ENCODE assay signal across 9 mouse cellular contexts in the genomic region with DNA sequence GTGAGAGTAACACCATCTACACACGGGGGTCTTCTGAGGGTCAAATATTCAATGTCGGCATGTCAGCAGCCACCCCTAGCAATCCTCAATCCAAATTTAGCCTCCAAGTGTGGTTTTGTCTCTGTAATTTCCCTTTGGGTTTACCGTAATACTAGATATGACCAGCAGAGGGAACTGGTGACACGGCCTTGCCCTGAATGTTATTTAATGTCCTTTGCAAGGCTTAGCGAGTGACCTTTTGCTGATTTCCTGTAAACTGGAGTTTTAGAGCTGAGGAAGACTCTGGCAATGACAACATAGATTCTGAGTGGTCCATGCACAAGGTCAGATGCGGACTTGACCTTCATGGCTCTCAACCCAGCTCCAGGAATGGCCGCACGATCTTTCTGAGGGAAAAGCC. TPM values are rescaled to one million over a fixed set of nuclear protein-coding genes. Genes with fewer than 3 reads are reported as not detected.
DNase-seq lines count a peak whose midpoint lies in the region; ATAC-seq and TF ChIP-seq lines count a peak whose summit lies in the region.
"Had no signal": no experiment of that assay in that cellular context is flagged by ENCODE, and none has a peak within 500 bp of the region (broad histone marks: within the 10 kb centered on the region; RNA-seq: fewer than 3 reads in every experiment).

No protein-coding gene starts in this region.

- no peaks in the 10 kb centered on the region for H3K27me3 ChIP-seq in hindbrain, embryonic 14.5 days (ENCODE audit: control insufficient read depth, insufficient read depth, low read length)
- no peaks in the 10 kb centered on the region for H3K27me3 ChIP-seq in hindbrain, embryonic 12.5 days
- no peaks in the 10 kb centered on the region for H3K27me3 ChIP-seq in forebrain, embryonic 14.5 days (replicated peaks; ENCODE audit: control insufficient read depth, insufficient read depth, low read length)
- no peaks in the 10 kb centered on the region for H3K27me3 ChIP-seq in myocyte (ENCODE audit: control insufficient read depth, insufficient read depth, insufficient read length)
- H3K27me3 ChIP-seq: midbrain, embryonic 12.5 days had no signal

- H3K9ac ChIP-seq in hindbrain, embryonic 14.5 days, result no peak overlapping the region
- no peak overlapping the region for H3K9ac ChIP-seq in hindbrain, embryonic 12.5 days
- no peak overlapping the region for H3K9ac ChIP-seq in forebrain, embryonic 14.5 days (ENCODE audit: low read length)
- H3K9ac ChIP-seq: midbrain, embryonic 12.5 days had no signal

- H3K4me2 ChIP-seq in hindbrain, embryonic 14.5 days (replicated peaks), result no peak overlapping the region
- no peak overlapping the region for H3K4me2 ChIP-seq in hindbrain, embryonic 12.5 days (replicated peaks)
- H3K4me2 ChIP-seq in forebrain, embryonic 14.5 days (ENCODE audit: low read length), result no peak overlapping the region
- H3K4me2 ChIP-seq in myocyte (ENCODE audit: low read depth), result peak overlapping the region; percentile 38
- H3K4me2 ChIP-seq: midbrain, embryonic 12.5 days had no signal

- H3K9me3 ChIP-seq in hindbrain, embryonic 14.5 days (ENCODE audit: control insufficient read depth, low read length), result no peaks in the 10 kb centered on the region
- no peaks in the 10 kb centered on the region for H3K9me3 ChIP-seq in hindbrain, embryonic 12.5 days (replicated peaks)
- H3K9me3 ChIP-seq in forebrain, embryonic 14.5 days (replicated peaks; ENCODE audit: control insufficient read depth, low read length), result no peaks in the 10 kb centered on the region
- H3K9me3 ChIP-seq: midbrain, embryonic 12.5 days had no signal

- no peak overlapping the region for H3K27ac ChIP-seq in hindbrain, embryonic 14.5 days
- H3K27ac ChIP-seq in hindbrain, embryonic 12.5 days, result no peak overlapping the region
- no peak overlapping the region for H3K27ac ChIP-seq in forebrain, embryonic 14.5 days (ENCODE audit: low read depth, low read length)
- H3K27ac ChIP-seq: midbrain, embryonic 12.5 days had no signal

- H3ac ChIP-seq in myocyte (ENCODE audit: control insufficient read depth, insufficient read length), result no peak overlapping the region

- no peak overlapping the region for H3K4me3 ChIP-seq in hindbrain, embryonic 14.5 days (replicated peaks; ENCODE audit: low read length)
- H3K4me3 ChIP-seq in hindbrain, embryonic 12.5 days, result no peak overlapping the region
- no peak overlapping the region for H3K4me3 ChIP-seq in forebrain, embryonic 14.5 days (ENCODE audit: low read depth, low read length)
- H3K4me3 ChIP-seq in myocyte, result no peak overlapping the region
- H3K4me3 ChIP-seq: midbrain, embryonic 12.5 days had no signal

- no peaks in the 10 kb centered on the region for H3K79me2 ChIP-seq in myocyte (ENCODE audit: control insufficient read depth, insufficient read depth)

- H3K36me3 ChIP-seq in hindbrain, embryonic 14.5 days (replicated peaks; ENCODE audit: control insufficient read depth, insufficient read depth), result no peaks in the 10 kb centered on the region
- H3K36me3 ChIP-seq in hindbrain, embryonic 12.5 days, result no peaks in the 10 kb centered on the region
- H3K36me3 ChIP-seq in forebrain, embryonic 14.5 days (ENCODE audit: control insufficient read depth, insufficient read depth, low read length), result no peaks in the 10 kb centered on the region
- no peaks in the 10 kb centered on the region for H3K36me3 ChIP-seq in myocyte (ENCODE audit: control insufficient read depth, insufficient read depth)
- H3K36me3 ChIP-seq: midbrain, embryonic 12.5 days had no signal

- TF ChIP-seq POLR2A in myocyte (IDR thresholded peaks at IDR 0.05; ENCODE audit: insufficient read length, low read depth), result no peak

- ATAC-seq in hindbrain, embryonic 14.5 days (ENCODE audit: low FRiP score), result no peak
- no peak for ATAC-seq in hindbrain, embryonic 12.5 days (ENCODE audit: low FRiP score)
- ATAC-seq in activated CD4-positive, CD25-positive, alpha-beta regulatory T cell, adult 4 months, result peak; percentile 75
- ATAC-seq in forebrain, embryonic 14.5 days, result no peak

- peak; percentile 78 for DNase-seq in hindbrain, embryonic 14.5 days (ENCODE audit: low spot score)
- peak; percentile 79 for DNase-seq in CD4-positive, CD25-positive, alpha-beta regulatory T cell, adult 2 months (ENCODE audit: low read depth, low spot score)
- DNase-seq in forebrain, embryonic 14.5 days (ENCODE audit: low spot score), result peak; percentile 66
- peak; percentile 44 for DNase-seq in kidney, postnatal 14 days
- DNase-seq in right cerebral cortex, adult 18-20 months, result no peak

- WGBS in hindbrain, embryonic 14.5 days, result 46% methylated on average over 8 of the region's 8 CpGs
- WGBS in hindbrain, embryonic 12.5 days, result 49% methylated on average over 8 of the region's 8 CpGs
- 42% methylated on average over 8 of the region's 8 CpGs for WGBS in forebrain, embryonic 14.5 days

- H3K4me1 ChIP-seq in hindbrain, embryonic 14.5 days (replicated peaks; ENCODE audit: control insufficient read depth, insufficient read depth, low read length), result no peaks in the 10 kb centered on the region
- no peaks in the 10 kb centered on the region for H3K4me1 ChIP-seq in hindbrain, embryonic 12.5 days
- no peaks in the 10 kb centered on the region for H3K4me1 ChIP-seq in forebrain, embryonic 14.5 days (ENCODE audit: control insufficient read depth, insufficient read depth, low read length)
- H3K4me1 ChIP-seq: midbrain, embryonic 12.5 days had no signal

TF ChIP-seq in myocyte, 11 proteins besides CTCF, POLR2A, EP300 and RAD21:
- TF ChIP-seq POLR2AphosphoS2 (IDR thresholded peaks at IDR 0.05; ENCODE audit: insufficient read length, low read depth) (no peak), USF1 (IDR thresholded peaks at IDR 0.05; ENCODE audit: low read depth) (no peak), TCF3 (IDR thresholded peaks at IDR 0.05; ENCODE audit: insufficient read length, low read depth) (no peak), TCF12 (IDR thresholded peaks at IDR 0.05; ENCODE audit: insufficient read depth, poor library complexity, severe bottlenecking) (no peak), MYOG (IDR thresholded peaks at IDR 0.05; ENCODE audit: control insufficient read depth in 1 of 3, insufficient read depth in 1 of 3, insufficient read length in 2 of 3, low read depth in 2 of 3) (no peak), SRF (IDR thresholded peaks at IDR 0.05; ENCODE audit: control insufficient read depth, insufficient read length, low read depth) (no peak), MYOD1 (IDR thresholded peaks at IDR 0.05; ENCODE audit: control insufficient read depth in 1 of 3, insufficient read length in 2 of 3, low read depth in 2 of 3) (no peak), E2F4 (IDR thresholded peaks at IDR 0.05; ENCODE audit: insufficient read depth) (no peak), REST (IDR thresholded peaks at IDR 0.05; ENCODE audit: insufficient read depth, insufficient read length) (no peak), CEBPB (IDR thresholded peaks at IDR 0.05; ENCODE audit: insufficient read depth, poor library complexity, severe bottlenecking) (no peak), MAX (IDR thresholded peaks at IDR 0.05; ENCODE audit: low read depth) (no peak)

RNA-seq across cellular contexts. Expression of gene Rubcnl, which starts 44.7 kb away (rescaled TPM):
- polyA plus RNA-seq in hindbrain, embryonic 14.5 days (2014; fragmentation: Nextera tagmentation; extraction: Ambion mirVana), result 0.13 and 0.27 TPM in 2 replicates
- polyA plus RNA-seq in hindbrain, embryonic 12.5 days (2016; fragmentation: Nextera tagmentation; extraction: Ambion mirVana), result 0.08 and 0.23 TPM in 2 replicates
- 1 to 10 TPM in 1 of 2 experiments, under 1 TPM in 1; 0.12 to 1.3 TPM for polyA plus RNA-seq in activated CD4-positive, CD25-positive, alpha-beta regulatory T cell, adult 4 months (2017; shearing (Covaris generic))
- 0.19 and 0.30 TPM in 2 replicates for polyA plus RNA-seq in forebrain, embryonic 14.5 days (2014; fragmentation: Nextera tagmentation; extraction: Ambion mirVana)
- 0.64 TPM for polyA plus RNA-seq in myocyte (2012; fragmentation: generic; extraction: Trizol)
